Mouse (Mus musculus) E14TG2a.4 (cell line): Measurements from ENCODE around the gene Ppid.

Experiments
- H3K27me3 ChIP-seq: 2 replicates; pipeline ENCODE4 v1.6.1; 2014; ENCODE audit warnings: low read length, control low read depth; ENCODE audit not compliant: insufficient read depth
- H3K36me3 ChIP-seq: 2 replicates; pipeline ENCODE4 v1.6.1; 2014; ENCODE audit warnings: low read length, control low read depth; ENCODE audit not compliant: insufficient read depth
- H3K4me1 ChIP-seq: replicated peaks from 2 replicates; pipeline ENCODE4 v1.6.1; 2014; ENCODE audit warnings: low read depth, low read length, control low read depth
- H3K4me3 ChIP-seq: replicated peaks from 2 replicates; pipeline ENCODE4 v1.5.1; 2014; ENCODE audit warnings: mild to moderate bottlenecking, low read length
- H3K9me3 ChIP-seq: 2 replicates; pipeline ENCODE4 v1.6.1; 2014; ENCODE audit warnings: low read length, control low read depth
- CTCF ChIP-seq: conservative IDR thresholded peaks from 2 replicates; pipeline ENCODE4 v1.5.1; 2014; ENCODE audit warnings: low read length
- NANOG ChIP-seq: IDR thresholded peaks from 2 replicates; pipeline ENCODE4 v1.6.1; 2014; ENCODE audit warnings: borderline replicate concordance, low read length, mixed read lengths
- POU5F1 ChIP-seq: IDR thresholded peaks from 2 replicates; pipeline ENCODE4 v1.6.1; 2014; ENCODE audit warnings: low read length, borderline replicate concordance

Gene Ppid

GRCm38 (mm10) chr3:79578164-79578563, 13.0 kb upstream of the Ppid start:
- Histone ChIP-seq H3K4me1 (peaks cover 14% of the 10 kb centered on the region), H3K36me3 (no peaks in the 10 kb centered on the region), H3K9me3 (no peaks in the 10 kb centered on the region), H3K27me3 (peaks cover 8% of the 10 kb centered on the region), H3K4me3 (no peak overlapping the region)
- TF ChIP-seq CTCF (no peak), POU5F1 (no peak), NANOG (no peak)

GRCm38 (mm10) chr3:79579891-79580575, 11.1 kb upstream of the Ppid start:
- Histone ChIP-seq H3K27me3 (peaks cover 11% of the 10 kb centered on the region), H3K4me1 (peaks cover 14% of the 10 kb centered on the region), H3K36me3 (no peaks in the 10 kb centered on the region), H3K4me3 (no peak overlapping the region), H3K9me3 (no peaks in the 10 kb centered on the region)
- no peak for TF ChIP-seq POU5F1
- TF ChIP-seq CTCF, result no peak
- no peak for TF ChIP-seq NANOG

GRCm38 (mm10) chr3:79586804-79587203, 4.3 kb upstream of the Ppid start:
- Histone ChIP-seq H3K27me3 (peaks cover 11% of the 10 kb centered on the region), H3K4me3 (no peak overlapping the region), H3K4me1 (peaks cover 12% of the 10 kb centered on the region), H3K36me3 (no peaks in the 10 kb centered on the region), H3K9me3 (no peaks in the 10 kb centered on the region)
- TF ChIP-seq POU5F1 (no peak), NANOG (no peak), CTCF (peak; percentile 96)

- H3K27me3 ChIP-seq, result no peaks in the 10 kb centered on the region
- H3K4me1 ChIP-seq, result peaks cover 34% of the 10 kb centered on the region
- TF ChIP-seq CTCF (no peak), NANOG (no peak), POU5F1 (no peak)
- H3K9me3 ChIP-seq, result no peaks in the 10 kb centered on the region
- H3K4me3 ChIP-seq, result no peak overlapping the region
- H3K36me3 ChIP-seq, result peaks cover 21% of the 10 kb centered on the region
Observed at GRCm38 (mm10) chr3:79589671-79590070, 1.5 kb upstream of the Ppid start.

- no peak for TF ChIP-seq CTCF
- TF ChIP-seq NANOG, result no peak
- TF ChIP-seq POU5F1, result no peak
Observed at GRCm38 (mm10) chr3:79591793-79592471, 790 bp downstream of the Ppid start.

GRCm38 (mm10) chr3:79595468-79595867, 4.3 kb downstream of the Ppid start:
- TF ChIP-seq NANOG, result no peak
- no peak for TF ChIP-seq POU5F1
- TF ChIP-seq CTCF, result no peak
- no peak overlapping the region for H3K4me3 ChIP-seq
- peaks cover 31% of the 10 kb centered on the region for H3K4me1 ChIP-seq
- H3K9me3 ChIP-seq, result no peaks in the 10 kb centered on the region
- no peaks in the 10 kb centered on the region for H3K27me3 ChIP-seq
- peaks cover 79% of the 10 kb centered on the region for H3K36me3 ChIP-seq

More at GRCm38 (mm10) chr3:79591793-79592471, 790 bp downstream of the Ppid start:
- Histone ChIP-seq H3K4me3 (peak overlapping the region; percentile 97), H3K27me3 (no peaks in the 10 kb centered on the region), H3K36me3 (peaks cover 43% of the 10 kb centered on the region), H3K9me3 (no peaks in the 10 kb centered on the region), H3K4me1 (peaks cover 39% of the 10 kb centered on the region)

GRCm38 (mm10) chr3:79609886-79610285, 18.7 kb downstream of the Ppid start:
- H3K9me3 ChIP-seq, result peaks cover 5% of the 10 kb centered on the region; the same call in 1 of the 2 replicates
- H3K36me3 ChIP-seq, result peaks cover 36% of the 10 kb centered on the region
- no peak overlapping the region for H3K4me3 ChIP-seq
- no peaks in the 10 kb centered on the region for H3K27me3 ChIP-seq
- H3K4me1 ChIP-seq, result no peaks in the 10 kb centered on the region
- TF ChIP-seq POU5F1 (no peak), NANOG (no peak), CTCF (no peak)

- Histone ChIP-seq H3K4me3 (peak overlapping the region; percentile 99), H3K27me3 (no peaks in the 10 kb centered on the region), H3K9me3 (no peaks in the 10 kb centered on the region), H3K36me3 (peaks cover 10% of the 10 kb centered on the region), H3K4me1 (peaks cover 24% of the 10 kb centered on the region)
- TF ChIP-seq NANOG (no peak), POU5F1 (no peak), CTCF (no peak)
Observed at GRCm38 (mm10) chr3:79627484-79628181, 36.5 kb downstream of the Ppid start.
